Mouse (Mus musculus) stomach, postnatal 0 days (tissue): ENCODE measurements around the gene Gm20479. TPM values are rescaled to one million over a fixed set of nuclear protein-coding genes. Genes with fewer than 3 reads are reported as not detected.
A peak's percentile ranks its signal among the peaks of the same experiment; 100 is the strongest.

Source experiments
- ATAC-seq: fragments of 200-750 bp; cut with Nextera tagmentation; 2 replicates; pipeline ENCODE4 v1.8.0; 2017; ENCODE audit not compliant: low FRiP score, low TSS enrichment
- DNase-seq: peaks from one replicate; pipeline ENCODE4 v3.0.0-alpha.2; 2016; ENCODE audit warnings: low spot score
- H3K27ac ChIP-seq: fragments of 300-500 bp; sonication (generic); replicated peaks from 2 replicates; pipeline ENCODE4 v1.5.1; 2014; ENCODE audit warnings: mild to moderate bottlenecking, control low read depth
- H3K27me3 ChIP-seq: fragments of 300-500 bp; sonication (generic); 2 replicates; pipeline ENCODE4 v1.6.1; 2014; ENCODE audit warnings: low read length; ENCODE audit not compliant: control insufficient read depth, insufficient read depth
- H3K36me3 ChIP-seq: fragments of 300-500 bp; sonication (generic); 2 replicates; pipeline ENCODE4 v1.6.1; 2014; ENCODE audit warnings: low read length, mixed read lengths; ENCODE audit not compliant: control insufficient read depth, insufficient read depth
- H3K4me1 ChIP-seq: fragments of 300-500 bp; sonication (generic); replicated peaks from 2 replicates; pipeline ENCODE4 v1.6.1; 2014; ENCODE audit warnings: antibody characterized with exemption; ENCODE audit not compliant: control insufficient read depth, insufficient read depth
- H3K4me2 ChIP-seq: fragments of 300-500 bp; sonication (generic); replicated peaks from 2 replicates; pipeline ENCODE4 v1.6.1; 2014; ENCODE audit warnings: low read depth, mild to moderate bottlenecking, control low read depth, moderate library complexity
- H3K4me3 ChIP-seq: fragments of 300-500 bp; sonication (generic); 2 replicates; pipeline ENCODE4 v1.5.1; 2014; ENCODE audit warnings: low read depth, low read length, control low read depth
- H3K9ac ChIP-seq: fragments of 300-500 bp; sonication (generic); 2 replicates; pipeline ENCODE4 v1.6.1; 2014; ENCODE audit warnings: mild to moderate bottlenecking, low read length, control low read depth, mixed read lengths
- H3K9me3 ChIP-seq: fragments of 300-500 bp; sonication (generic); 2 replicates; pipeline ENCODE4 v1.6.1; 2016; ENCODE audit warnings: low read length; ENCODE audit not compliant: control insufficient read depth
- CTCF ChIP-seq: IDR thresholded peaks from 2 replicates; pipeline ENCODE4 v1.5.1; 2016; ENCODE audit warnings: antibody characterized with exemption, low read depth, mild to moderate bottlenecking, moderate library complexity
- EP300 ChIP-seq: optimal IDR thresholded peaks from 2 replicates; pipeline ENCODE3; 2016; ENCODE audit warnings: antibody characterized with exemption
- WGBS: fragments of 180-500 bp; shearing (Covaris S2); extraction: QIAGEN DNeasy Blood & Tissue Kit; methylation state at CpG from one replicate; pipeline ENCODE4 v1.1.7; 2014; 5-methylcytosine and 5-hydroxymethylcytosine counted together
- polyA plus RNA-seq: library from polyadenylated mRNA; unstranded; fragments of >200 nt; fragmentation: Nextera tagmentation; extraction: Ambion mirVana; gene quantifications from 2 replicates; pipeline ENCODE4 v1.2.1, GENCODE M21; 2015

Gene Gm20479
- polyA plus RNA-seq, 1 experiment from 2014 or later, result 0.28 TPM

GRCm38 (mm10) chr7:27310996-27311535, 46.2 kb downstream of the Gm20479 start:
- Histone ChIP-seq H3K4me1 (peaks cover 4% of the 10 kb centered on the region; the same call in 1 of the 2 replicates), H3K27me3 (no peaks in the 10 kb centered on the region), H3K27ac (no peak overlapping the region), H3K4me3 (no peak overlapping the region), H3K4me2 (no peak overlapping the region), H3K9me3 (no peaks in the 10 kb centered on the region), H3K36me3 (peaks cover 5% of the 10 kb centered on the region), H3K9ac (no peak overlapping the region)
- no peak for DNase-seq
- WGBS, result 57% methylated on average over 8 of the region's 8 CpGs
- TF ChIP-seq EP300 (no peak), CTCF (no peak)
- no peak for ATAC-seq

- WGBS, result 21% methylated on average over 17 of the region's 17 CpGs
- Histone ChIP-seq H3K36me3 (peaks cover 5% of the 10 kb centered on the region), H3K4me1 (peaks cover 4% of the 10 kb centered on the region; the same call in 1 of the 2 replicates), H3K9me3 (no peaks in the 10 kb centered on the region), H3K27ac (peak overlapping the region; percentile 53), H3K4me3 (0 out of 2 replicates have a peak overlapping the region, but pooled peaks have one; percentile 6), H3K4me2 (0 out of 2 replicates have a peak overlapping the region, but pooled peaks have one; percentile 23), H3K27me3 (no peaks in the 10 kb centered on the region), H3K9ac (no peak overlapping the region)
- ATAC-seq (peak; percentile 48), DNase-seq (peak; percentile 79)
- TF ChIP-seq EP300 (no peak), CTCF (no peak)
Observed at GRCm38 (mm10) chr7:27310306-27310705, 46.9 kb downstream of the Gm20479 start.

GRCm38 (mm10) chr7:27309832-27310231, 47.4 kb downstream of the Gm20479 start:
- H3K27ac ChIP-seq, result peak overlapping the region; percentile 53; the same call in 1 of the 2 replicates
- 72% methylated on average over 3 of the region's 3 CpGs for WGBS

GRCm38 (mm10) chr7:27308821-27309549, 48.2 kb downstream of the Gm20479 start:
- WGBS, result 13% methylated on average over 28 of the region's 28 CpGs
- Histone ChIP-seq H3K27me3 (no peaks in the 10 kb centered on the region), H3K4me3 (peak overlapping the region; percentile 17), H3K9ac (no peak overlapping the region), H3K4me2 (peak overlapping the region; percentile 49), H3K4me1 (peaks cover 4% of the 10 kb centered on the region; the same call in 1 of the 2 replicates), H3K27ac (peak overlapping the region; percentile 70), H3K9me3 (no peaks in the 10 kb centered on the region), H3K36me3 (peaks cover 5% of the 10 kb centered on the region)
- peak; percentile 71 for ATAC-seq
- no peak for TF ChIP-seq CTCF
- TF ChIP-seq EP300, result no peak
- DNase-seq, result peak; percentile 82

More at GRCm38 (mm10) chr7:27309832-27310231, 47.4 kb downstream of the Gm20479 start:
- H3K4me1 ChIP-seq, result peaks cover 4% of the 10 kb centered on the region; the same call in 1 of the 2 replicates
- ATAC-seq, result no peak
- TF ChIP-seq CTCF (no peak), EP300 (no peak)
- H3K9me3 ChIP-seq, result no peaks in the 10 kb centered on the region
- H3K9ac ChIP-seq, result no peak overlapping the region
- H3K27me3 ChIP-seq, result no peaks in the 10 kb centered on the region
- H3K36me3 ChIP-seq, result peaks cover 5% of the 10 kb centered on the region
- DNase-seq, result no peak
- H3K4me3 ChIP-seq, result no peak overlapping the region
- no peak overlapping the region for H3K4me2 ChIP-seq

GRCm38 (mm10) chr7:27307551-27307950, 49.7 kb downstream of the Gm20479 start:
- no peak overlapping the region for H3K27ac ChIP-seq
- H3K9ac ChIP-seq, result no peak overlapping the region
- WGBS, result 80% methylated on average over 9 of the region's 9 CpGs
- no peaks in the 10 kb centered on the region; the same call in 1 of the 2 replicates for H3K36me3 ChIP-seq
- TF ChIP-seq EP300 (no peak), CTCF (peak; percentile 60)
- no peak overlapping the region for H3K4me3 ChIP-seq
- H3K4me2 ChIP-seq, result no peak overlapping the region
- no peaks in the 10 kb centered on the region for H3K9me3 ChIP-seq
- no peak for ATAC-seq
- peaks cover 4% of the 10 kb centered on the region; the same call in 1 of the 2 replicates for H3K4me1 ChIP-seq
- no peaks in the 10 kb centered on the region for H3K27me3 ChIP-seq
- peak; percentile 38 for DNase-seq
